Mouse (Mus musculus): ENCODE data around the gene Bmp8a.
A peak's percentile ranks its signal among the peaks of the same experiment; 100 is the strongest.
"Not testable (repeated sequence)": the region's sequence is repeated elsewhere in the genome, so short reads cannot be mapped to it uniquely, and the experiment has no call there.

Gene Bmp8a

DNA sequence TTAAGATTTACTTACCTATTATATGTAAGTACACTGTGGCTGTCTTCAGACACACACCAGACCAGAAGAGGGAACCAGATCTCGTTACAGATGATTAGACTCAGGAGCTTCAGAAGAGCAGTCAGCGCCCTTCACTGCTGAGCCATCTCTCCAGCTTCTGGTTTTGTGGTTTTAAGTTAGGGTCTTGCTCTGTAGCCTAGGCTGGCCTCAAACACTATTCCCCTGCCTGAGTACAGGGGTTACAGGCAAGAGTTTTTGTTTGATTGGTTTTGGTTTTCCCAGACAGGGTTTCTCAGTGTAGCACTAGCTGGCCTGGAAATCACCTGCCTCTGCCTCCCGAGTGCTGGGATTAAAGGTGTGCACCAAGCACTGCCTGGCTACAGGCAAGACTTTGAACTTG lies 50.7 kb downstream of the Bmp8a start:
- DNase-seq (ENCODE audit: extremely low spot score, low read depth, low spot score): no peak

DNA sequence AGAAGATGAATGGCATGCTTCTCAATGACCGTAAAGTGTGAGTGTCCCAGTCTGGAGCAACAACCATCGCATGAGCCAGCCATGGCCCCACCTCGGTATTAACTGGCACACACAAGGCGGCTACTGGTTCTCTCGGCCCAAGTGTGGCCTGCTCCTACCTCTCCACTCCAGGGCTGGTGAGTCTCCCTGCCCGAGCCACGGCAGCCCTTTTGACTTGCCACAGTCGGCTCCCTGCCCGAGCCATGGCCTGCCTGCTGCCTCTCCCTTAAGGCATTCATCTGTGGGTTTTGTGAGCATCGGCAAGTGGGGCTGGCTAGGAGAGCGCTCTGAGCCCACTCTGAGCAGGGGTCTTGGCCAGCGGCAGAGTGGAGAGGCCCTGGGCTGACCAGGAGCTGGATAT lies 54.0 kb downstream of the Bmp8a start:
- no peak for DNase-seq (ENCODE audit: extremely low spot score, low read depth, low spot score)

DNA sequence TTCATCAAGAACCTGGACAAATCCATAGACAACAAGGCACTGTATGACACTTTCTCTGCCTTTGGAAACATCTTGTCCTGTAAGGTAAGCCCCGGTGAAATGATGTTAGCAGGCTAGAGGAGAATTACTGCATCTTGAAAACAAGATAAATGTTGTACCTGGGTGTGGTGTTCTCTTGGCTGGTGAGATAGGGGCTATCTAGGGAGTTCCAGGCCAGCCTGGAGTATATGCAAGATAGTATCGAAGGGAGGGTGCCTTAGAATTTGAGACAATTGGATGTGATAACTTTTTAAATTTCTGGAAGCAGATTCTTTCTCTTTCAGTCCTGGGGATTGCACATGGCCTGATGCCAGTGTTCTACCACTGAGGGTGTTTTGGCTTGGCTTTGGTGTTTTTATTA lies 56.3 kb downstream of the Bmp8a start:
- DNase-seq (ENCODE audit: extremely low spot score, low read depth, low spot score): no peak

DNA sequence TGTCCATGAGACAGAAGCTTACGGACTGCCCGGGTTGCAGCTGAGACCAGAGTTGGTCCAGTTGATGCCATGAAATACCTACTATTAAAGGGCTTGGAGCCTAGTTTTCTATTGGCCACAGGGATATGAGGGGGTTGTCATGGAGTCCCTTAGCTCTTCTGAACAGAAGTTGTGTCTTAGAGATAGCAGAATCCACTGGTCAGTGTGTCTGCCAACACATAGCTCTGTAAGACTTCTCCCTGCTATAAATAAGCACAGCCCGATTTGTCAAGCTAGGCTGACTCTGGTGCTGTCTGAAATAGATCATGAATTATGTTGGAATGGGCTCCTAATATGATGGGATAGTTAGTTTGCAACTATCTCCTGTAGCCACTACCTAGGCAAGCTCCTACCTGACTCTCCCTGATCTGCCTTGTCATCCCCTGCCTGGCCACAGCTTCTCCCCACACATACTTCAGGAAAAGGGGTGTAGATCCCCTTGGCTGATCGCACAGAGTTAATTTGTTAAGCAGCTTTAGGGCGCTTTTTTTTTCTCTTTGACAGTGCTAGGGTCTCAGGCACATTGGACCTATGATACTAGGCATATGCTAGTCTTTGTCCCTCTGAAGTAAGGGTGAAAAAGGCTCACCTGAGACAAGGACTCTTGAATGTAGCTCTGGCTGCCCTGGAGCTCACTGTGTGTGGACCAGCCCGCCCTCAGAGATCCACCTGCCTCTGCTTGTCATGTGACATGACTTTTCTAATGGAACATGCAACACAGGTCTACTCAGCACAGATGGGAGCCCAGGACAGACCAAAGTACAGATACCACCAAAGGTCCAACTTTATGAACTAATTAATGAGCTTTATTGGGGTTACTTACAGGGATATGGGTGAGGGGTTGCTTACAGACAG lies 58.1 kb downstream of the Bmp8a start:
- DNase-seq (ENCODE audit: extremely low spot score, low read depth, low spot score): no peak

DNA sequence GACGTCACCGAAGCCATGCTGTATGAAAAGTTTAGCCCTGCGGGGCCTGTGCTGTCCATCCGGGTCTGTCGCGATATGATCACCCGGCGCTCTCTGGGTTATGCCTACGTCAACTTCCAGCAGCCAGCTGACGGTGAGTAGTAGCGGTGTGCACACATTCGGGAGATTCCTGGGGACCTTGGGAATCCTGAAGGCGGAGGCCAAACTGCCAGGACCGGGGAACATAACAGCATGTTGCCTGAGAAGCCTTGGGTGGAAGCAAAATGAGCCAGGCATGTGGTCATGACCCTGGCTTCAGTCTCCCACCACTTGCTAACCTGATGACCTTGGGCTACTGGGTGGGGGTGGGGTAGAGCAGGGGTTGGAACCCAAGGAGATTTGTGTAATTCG lies 59.4 kb downstream of the Bmp8a start:
- not testable (repeated sequence) for DNase-seq (ENCODE audit: extremely low spot score, low read depth, low spot score)

DNA sequence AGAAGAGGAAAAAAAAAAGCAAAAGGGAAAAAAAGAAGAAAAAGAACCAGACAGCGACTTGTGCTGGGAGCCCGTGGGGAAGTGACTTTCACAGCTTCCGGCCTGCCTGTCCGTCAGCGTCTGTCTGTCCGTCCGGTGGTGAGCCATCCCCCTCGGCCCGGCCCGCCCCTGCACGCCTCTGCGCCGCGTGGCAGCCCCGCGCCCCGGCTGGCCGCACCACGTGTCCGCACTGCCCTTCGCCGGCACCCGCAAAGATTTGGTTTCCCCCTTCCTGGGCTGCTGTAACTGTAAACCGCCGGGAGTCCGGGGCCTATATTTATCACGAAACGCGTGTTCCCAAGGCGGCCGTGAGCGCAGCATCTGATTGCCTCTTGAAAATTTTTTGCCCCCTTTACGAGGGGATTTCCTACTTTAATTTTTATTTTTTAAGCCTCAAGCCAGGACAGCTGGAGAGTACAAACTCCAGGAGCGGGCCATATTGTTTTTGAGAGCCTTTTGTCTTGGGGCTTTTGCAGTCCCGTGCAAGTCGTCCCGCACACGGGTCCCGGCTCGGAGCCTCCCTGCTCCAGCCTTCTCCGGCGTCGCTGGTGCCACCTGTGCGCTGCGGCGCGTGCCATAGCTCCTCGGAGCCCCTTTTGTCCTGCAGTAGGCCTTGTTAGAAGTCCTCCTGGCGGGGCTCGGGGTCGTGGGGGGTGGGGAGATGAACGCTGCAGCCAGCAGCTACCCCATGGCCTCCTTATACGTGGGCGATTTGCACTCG lies 60.0 kb downstream of the Bmp8a start:
- DNase-seq (ENCODE audit: extremely low spot score, low read depth, low spot score): not testable (repeated sequence)

DNA sequence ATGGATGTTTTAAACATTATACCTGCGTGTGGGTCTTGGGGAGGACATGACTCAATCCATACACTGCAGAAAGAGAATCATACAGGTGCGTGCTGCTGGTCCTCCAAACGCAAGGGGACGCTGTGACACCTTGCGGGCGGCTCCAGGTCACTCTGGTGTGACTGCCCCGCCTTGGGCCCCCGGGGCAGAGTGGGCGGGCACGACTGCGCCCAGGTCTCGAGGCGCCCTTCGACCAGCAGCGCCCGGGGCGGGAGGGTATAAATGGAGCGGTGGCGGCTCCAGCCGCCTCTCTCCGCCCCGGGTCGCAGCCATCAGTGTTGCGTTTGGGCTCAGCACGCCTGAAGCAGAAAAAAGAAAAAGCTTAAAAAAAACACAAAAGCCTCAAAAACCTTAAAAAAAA lies 60.6 kb downstream of the Bmp8a start:
- DNase-seq (ENCODE audit: extremely low spot score, low read depth, low spot score): peak; percentile 62

DNA sequence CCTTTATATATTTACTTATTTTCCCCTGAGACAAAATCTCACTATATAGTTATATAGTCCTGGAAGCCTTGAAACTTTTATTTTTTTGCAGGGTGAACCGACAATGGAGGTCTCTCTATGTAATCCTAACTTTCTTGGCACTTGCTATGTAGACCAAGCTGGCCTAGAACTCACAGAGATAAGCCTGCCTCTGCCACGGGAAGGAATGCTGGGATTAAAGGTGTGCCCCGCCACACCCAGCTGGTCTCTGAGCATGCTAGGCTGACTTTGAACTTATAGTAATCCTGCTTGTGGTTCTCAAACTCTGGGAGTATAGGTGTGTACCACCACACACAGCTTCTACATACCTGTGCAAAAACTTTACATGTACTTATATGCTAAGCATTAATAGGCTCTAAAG lies 62.9 kb downstream of the Bmp8a start:
- DNase-seq (ENCODE audit: extremely low spot score, low read depth, low spot score): no peak

DNA sequence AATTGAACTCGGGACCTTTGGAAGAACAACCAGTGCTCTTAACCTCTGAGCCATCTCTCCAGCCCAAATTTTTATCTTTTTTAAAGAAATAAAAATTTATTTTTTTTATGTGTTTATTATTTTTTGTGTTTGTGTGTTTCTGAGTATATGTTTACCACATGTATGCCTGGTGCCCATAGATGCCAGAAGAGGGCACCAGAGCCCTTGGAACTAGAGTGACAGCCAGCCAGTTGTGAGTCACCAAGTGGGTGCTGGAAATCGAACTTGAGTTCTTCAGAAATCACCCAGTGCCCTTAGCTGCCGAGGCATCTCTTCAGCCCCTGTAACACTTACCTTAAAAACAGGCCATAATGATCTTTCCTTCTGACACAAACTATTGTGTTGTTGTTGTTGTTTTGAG lies 72.0 kb downstream of the Bmp8a start:
- no peak for DNase-seq (ENCODE audit: extremely low spot score, low read depth, low spot score)
